Mouse (Mus musculus): ENCODE data around the gene Stab1. TPM values are rescaled to one million over a fixed set of nuclear protein-coding genes. Genes with fewer than 3 reads are reported as not detected.

Gene Stab1
- polyA plus RNA-seq, 1 experiment, result 17.0 TPM

DNA sequence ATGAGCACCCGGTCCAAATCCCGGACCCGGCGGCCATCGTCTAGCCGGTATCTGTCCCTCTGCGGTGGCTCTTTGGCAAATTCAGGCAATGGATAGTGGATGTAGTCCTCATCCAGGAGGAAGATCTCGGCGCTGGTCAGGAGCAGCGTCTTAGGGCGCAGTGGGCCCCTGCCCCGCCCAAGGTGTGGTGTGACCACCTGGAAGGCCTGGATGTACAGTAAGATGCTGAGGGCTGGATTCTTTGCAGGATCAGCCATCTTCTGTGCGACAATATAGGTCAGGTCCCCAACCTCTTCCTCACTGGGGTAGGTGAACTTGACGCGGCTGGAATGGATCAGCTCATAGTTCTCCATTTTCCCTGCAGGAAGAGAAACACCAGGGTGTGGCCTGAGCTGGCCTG, 3.4 kb upstream of the Stab1 start:
- Histone ChIP-seq H3K27ac (ENCODE audit: insufficient read depth, low read length) (no peak overlapping the region), H3K4me1 (ENCODE audit: control insufficient read depth, insufficient read depth, low read length) (0 out of 2 replicates have a peak, but pooled peaks cover 3% of the 10 kb centered on the region), H3K4me3 (ENCODE audit: insufficient read depth, low read length) (no peak overlapping the region)
- TF ChIP-seq POLR2A (IDR thresholded peaks at IDR 0.05; ENCODE audit: extremely low read depth, insufficient read depth, low read length) (no peak), CTCF (IDR thresholded peaks at IDR 0.05; ENCODE audit: extremely low read depth, insufficient read depth, low read length) (no peak)

DNA sequence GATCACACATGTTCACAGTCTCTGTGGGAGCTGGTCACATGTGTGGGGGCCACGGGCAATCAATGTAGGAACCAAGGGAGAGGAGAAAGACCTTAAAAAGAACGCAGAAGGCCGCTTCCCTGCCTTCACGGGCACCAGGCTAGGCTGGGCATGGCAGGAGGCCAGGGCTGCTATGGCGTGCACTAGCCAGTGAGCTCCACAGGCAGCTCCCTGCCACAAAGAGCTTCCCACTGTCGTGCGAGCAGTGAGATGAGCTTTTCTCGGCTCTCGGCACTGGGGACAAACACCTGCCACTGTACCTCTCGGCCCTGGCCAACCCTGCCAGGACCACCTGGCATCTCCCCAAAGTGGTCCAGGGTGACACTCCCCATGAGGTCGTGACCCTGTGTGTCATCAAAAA, 2.9 kb upstream of the Stab1 start:
- Histone ChIP-seq H3K4me3 (ENCODE audit: insufficient read depth, low read length) (no peak overlapping the region), H3K27ac (ENCODE audit: insufficient read depth, low read length) (no peak overlapping the region), H3K4me1 (ENCODE audit: control insufficient read depth, insufficient read depth, low read length) (0 out of 2 replicates have a peak, but pooled peaks cover 3% of the 10 kb centered on the region)
- TF ChIP-seq POLR2A (IDR thresholded peaks at IDR 0.05; ENCODE audit: extremely low read depth, insufficient read depth, low read length), result no peak
- TF ChIP-seq CTCF (IDR thresholded peaks at IDR 0.05; ENCODE audit: extremely low read depth, insufficient read depth, low read length), result no peak

- 0 out of 2 replicates have a peak, but pooled peaks cover 3% of the 10 kb centered on the region for H3K4me1 ChIP-seq (ENCODE audit: control insufficient read depth, insufficient read depth, low read length)
Observed at GRCm38 (mm10) chr14:31170963-31171362, 2.5 kb upstream of the Stab1 start.

GRCm38 (mm10) chr14:31169508-31169907, 1.1 kb upstream of the Stab1 start:
- H3K27ac ChIP-seq (ENCODE audit: insufficient read depth, low read length), result no peak overlapping the region
- H3K4me1 ChIP-seq (ENCODE audit: control insufficient read depth, insufficient read depth, low read length), result 0 out of 2 replicates have a peak, but pooled peaks cover 3% of the 10 kb centered on the region
- no peak overlapping the region for H3K4me3 ChIP-seq (ENCODE audit: insufficient read depth, low read length)
- no peak for TF ChIP-seq CTCF (IDR thresholded peaks at IDR 0.05; ENCODE audit: extremely low read depth, insufficient read depth, low read length)
- TF ChIP-seq POLR2A (IDR thresholded peaks at IDR 0.05; ENCODE audit: extremely low read depth, insufficient read depth, low read length), result no peak

More at GRCm38 (mm10) chr14:31170963-31171362, 2.5 kb upstream of the Stab1 start:
- Histone ChIP-seq H3K27ac (ENCODE audit: insufficient read depth, low read length) (no peak overlapping the region), H3K4me3 (ENCODE audit: insufficient read depth, low read length) (no peak overlapping the region)
- TF ChIP-seq CTCF (IDR thresholded peaks at IDR 0.05; ENCODE audit: extremely low read depth, insufficient read depth, low read length) (no peak), POLR2A (IDR thresholded peaks at IDR 0.05; ENCODE audit: extremely low read depth, insufficient read depth, low read length) (no peak)

DNA sequence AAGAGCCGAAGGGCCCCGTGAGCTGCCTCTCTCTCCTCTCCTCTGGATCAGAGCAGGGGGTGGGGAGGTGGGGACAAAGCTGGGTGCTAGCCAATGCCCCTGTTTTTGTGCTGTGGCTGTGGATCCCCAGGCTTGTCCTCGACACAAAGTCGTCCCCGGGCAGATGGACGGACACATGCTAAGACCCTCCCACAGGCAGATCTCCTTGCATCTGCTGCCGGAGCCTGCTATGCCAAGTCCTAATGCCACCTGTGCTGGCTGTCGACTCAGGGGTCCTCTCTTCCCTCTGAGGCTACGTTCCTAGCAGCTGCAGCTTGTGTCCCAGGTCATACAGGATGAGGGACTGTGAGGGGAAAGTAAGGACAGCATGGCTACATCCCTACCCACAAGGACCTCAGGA, 1.6 kb downstream of the Stab1 start:
- TF ChIP-seq POLR2A (IDR thresholded peaks at IDR 0.05; ENCODE audit: extremely low read depth, insufficient read depth, low read length) (no peak), CTCF (IDR thresholded peaks at IDR 0.05; ENCODE audit: extremely low read depth, insufficient read depth, low read length) (no peak)
- H3K4me3 ChIP-seq (ENCODE audit: insufficient read depth, low read length), result no peak overlapping the region
- 0 out of 2 replicates have a peak, but pooled peaks cover 3% of the 10 kb centered on the region for H3K4me1 ChIP-seq (ENCODE audit: control insufficient read depth, insufficient read depth, low read length)
- no peak overlapping the region for H3K27ac ChIP-seq (ENCODE audit: insufficient read depth, low read length)

GRCm38 (mm10) chr14:31165991-31166630, 2.3 kb downstream of the Stab1 start:
- Histone ChIP-seq H3K4me3 (ENCODE audit: insufficient read depth, low read length) (no peak overlapping the region), H3K4me1 (ENCODE audit: control insufficient read depth, insufficient read depth, low read length) (0 out of 2 replicates have a peak, but pooled peaks cover 3% of the 10 kb centered on the region)

GRCm38 (mm10) chr14:31165458-31165857, 3.0 kb downstream of the Stab1 start:
- TF ChIP-seq CTCF (IDR thresholded peaks at IDR 0.05; ENCODE audit: extremely low read depth, insufficient read depth, low read length) (no peak), POLR2A (IDR thresholded peaks at IDR 0.05; ENCODE audit: extremely low read depth, insufficient read depth, low read length) (no peak)
- no peak overlapping the region for H3K27ac ChIP-seq (ENCODE audit: insufficient read depth, low read length)
- no peak overlapping the region for H3K4me3 ChIP-seq (ENCODE audit: insufficient read depth, low read length)

More at GRCm38 (mm10) chr14:31165991-31166630, 2.3 kb downstream of the Stab1 start:
- TF ChIP-seq POLR2A (IDR thresholded peaks at IDR 0.05; ENCODE audit: extremely low read depth, insufficient read depth, low read length), result no peak
- no peak for TF ChIP-seq CTCF (IDR thresholded peaks at IDR 0.05; ENCODE audit: extremely low read depth, insufficient read depth, low read length)
- H3K27ac ChIP-seq (ENCODE audit: insufficient read depth, low read length), result no peak overlapping the region

DNA sequence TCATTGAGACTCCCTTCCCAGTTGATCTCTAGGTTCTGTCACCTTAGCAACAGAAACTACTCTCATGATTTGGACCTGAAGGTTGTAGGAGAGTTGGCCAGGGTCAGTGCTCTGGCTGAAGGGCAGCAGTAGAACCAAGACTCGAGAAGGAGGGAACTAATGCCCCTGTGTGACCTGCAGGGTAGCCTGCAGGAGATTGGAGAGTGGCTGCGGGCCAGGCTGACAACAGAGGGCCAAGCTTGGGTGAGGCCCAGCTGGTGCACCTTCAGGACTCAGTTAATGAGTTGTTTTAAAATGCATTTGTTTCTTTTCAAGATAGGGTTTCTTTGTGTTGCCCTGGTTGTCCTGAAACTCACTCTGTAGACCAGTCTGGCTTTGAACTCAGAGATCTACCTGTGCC, 3.4 kb downstream of the Stab1 start:
- TF ChIP-seq POLR2A (IDR thresholded peaks at IDR 0.05; ENCODE audit: extremely low read depth, insufficient read depth, low read length), result no peak
- TF ChIP-seq CTCF (IDR thresholded peaks at IDR 0.05; ENCODE audit: extremely low read depth, insufficient read depth, low read length), result no peak
- Histone ChIP-seq H3K4me1 (ENCODE audit: control insufficient read depth, insufficient read depth, low read length) (0 out of 2 replicates have a peak, but pooled peaks cover 3% of the 10 kb centered on the region), H3K27ac (ENCODE audit: insufficient read depth, low read length) (no peak overlapping the region), H3K4me3 (ENCODE audit: insufficient read depth, low read length) (no peak overlapping the region)

More at GRCm38 (mm10) chr14:31165458-31165857, 3.0 kb downstream of the Stab1 start:
- H3K4me1 ChIP-seq (ENCODE audit: control insufficient read depth, insufficient read depth, low read length), result 0 out of 2 replicates have a peak, but pooled peaks cover 3% of the 10 kb centered on the region

DNA sequence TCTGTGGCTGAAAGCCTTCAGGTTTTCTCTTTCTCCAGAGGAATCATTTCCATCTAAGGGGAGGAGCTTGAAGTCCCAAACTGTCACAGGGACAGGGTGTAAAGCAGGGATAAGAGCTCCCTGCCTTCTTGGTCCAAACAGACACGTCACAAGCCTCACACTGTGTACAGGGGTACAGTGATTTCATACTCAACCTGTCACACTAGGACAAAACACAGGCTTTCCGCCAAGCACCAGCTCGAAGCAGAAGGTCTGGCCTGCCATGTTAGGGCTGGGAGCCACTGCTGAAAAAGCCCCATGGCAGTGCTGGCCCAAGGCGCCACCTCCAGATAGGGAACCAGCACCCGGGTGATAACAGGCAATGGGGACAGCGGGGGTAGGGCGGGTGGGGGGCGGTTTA, 4.4 kb downstream of the Stab1 start:
- TF ChIP-seq POLR2A (IDR thresholded peaks at IDR 0.05; ENCODE audit: extremely low read depth, insufficient read depth, low read length), result no peak
- TF ChIP-seq CTCF (IDR thresholded peaks at IDR 0.05; ENCODE audit: extremely low read depth, insufficient read depth, low read length), result no peak
- Histone ChIP-seq H3K4me1 (ENCODE audit: control insufficient read depth, insufficient read depth, low read length) (0 out of 2 replicates have a peak, but pooled peaks cover 3% of the 10 kb centered on the region), H3K4me3 (ENCODE audit: insufficient read depth, low read length) (no peak overlapping the region)

GRCm38 (mm10) chr14:31161638-31162037, 6.8 kb downstream of the Stab1 start:
- Histone ChIP-seq H3K4me3 (ENCODE audit: insufficient read depth, low read length) (no peak overlapping the region), H3K4me1 (ENCODE audit: control insufficient read depth, insufficient read depth, low read length) (no peaks in the 10 kb centered on the region), H3K27ac (ENCODE audit: insufficient read depth, low read length) (no peak overlapping the region)
- TF ChIP-seq POLR2A (IDR thresholded peaks at IDR 0.05; ENCODE audit: extremely low read depth, insufficient read depth, low read length) (no peak), CTCF (IDR thresholded peaks at IDR 0.05; ENCODE audit: extremely low read depth, insufficient read depth, low read length) (no peak)

More for the DNA sequence above, 4.4 kb downstream of the Stab1 start:
- no peak overlapping the region for H3K27ac ChIP-seq (ENCODE audit: insufficient read depth, low read length)

Measured in cortical plate, adult 2 months (tissue).